Comparison of ENCODE assay signal across 7 mouse cellular contexts in the genomic region with DNA sequence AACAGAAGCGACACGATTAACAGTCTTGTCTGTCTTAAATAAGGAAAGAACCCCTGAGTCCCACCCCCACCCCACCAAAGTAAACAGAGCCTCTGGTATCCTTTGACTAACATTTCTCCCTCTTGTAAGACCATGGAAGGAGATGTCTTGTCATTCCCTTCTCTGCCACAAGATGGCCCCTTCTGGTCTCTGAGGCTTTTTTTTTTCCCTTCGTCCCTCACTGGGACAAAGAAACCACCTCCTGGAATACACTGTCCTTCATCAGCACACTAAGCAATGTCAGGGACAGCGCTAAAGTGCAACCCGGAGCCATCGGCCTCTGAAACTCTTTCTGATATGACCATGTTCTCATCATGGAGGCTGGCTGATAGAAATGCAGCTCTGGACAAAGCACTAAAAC.
DNase-seq lines count a peak whose midpoint lies in the region; ATAC-seq and TF ChIP-seq lines count a peak whose summit lies in the region.

No protein-coding gene starts in this region.

- no peak overlapping the region for H3K4me3 ChIP-seq in forebrain, embryonic 11.5 days (ENCODE audit: low read depth, low read length)
- no peak overlapping the region for H3K4me3 ChIP-seq in hindbrain, embryonic 15.5 days
- no peak overlapping the region for H3K4me3 ChIP-seq in liver, embryonic 14.5 days (ENCODE audit: insufficient read depth in 1 of 2, low read depth in 2 of 2, low read length in 2 of 2)
- H3K4me3 ChIP-seq in neural tube, embryonic 15.5 days (replicated peaks): no peak overlapping the region

- no peak overlapping the region; the same call in 1 of the 2 replicates for H3K27ac ChIP-seq in forebrain, embryonic 11.5 days (ENCODE audit: low read depth, low read length)
- H3K27ac ChIP-seq in hindbrain, embryonic 15.5 days (replicated peaks): peak overlapping the region; percentile 60
- no peak overlapping the region for H3K27ac ChIP-seq in liver, embryonic 14.5 days
- H3K27ac ChIP-seq in neural tube, embryonic 15.5 days (replicated peaks): peak overlapping the region; percentile 19; the same call in 1 of the 2 replicates

- TF ChIP-seq CTCF in brain, embryonic 14.5 days (IDR thresholded peaks at IDR 0.05; ENCODE audit: borderline replicate concordance, extremely low read depth, insufficient read depth, insufficient read length): peak; percentile 73; the same call in 1 of the 2 replicates
- peak; percentile 74 for TF ChIP-seq CTCF in liver, embryonic 14.5 days (IDR thresholded peaks at IDR 0.05; ENCODE audit: low read depth)

- no peaks in the 10 kb centered on the region for H3K9me3 ChIP-seq in forebrain, embryonic 11.5 days (ENCODE audit: control insufficient read depth, low read length)
- H3K9me3 ChIP-seq in hindbrain, embryonic 15.5 days: no peaks in the 10 kb centered on the region
- H3K9me3 ChIP-seq in liver, embryonic 14.5 days (ENCODE audit: control insufficient read depth, low read length): no peaks in the 10 kb centered on the region
- no peaks in the 10 kb centered on the region for H3K9me3 ChIP-seq in neural tube, embryonic 15.5 days (replicated peaks)

- TF ChIP-seq EP300 in liver, embryonic 14.5 days (IDR thresholded peaks at IDR 0.05; ENCODE audit: low read depth): no peak

- no peaks in the 10 kb centered on the region for H3K36me3 ChIP-seq in forebrain, embryonic 11.5 days (ENCODE audit: control insufficient read depth, insufficient read depth, low read length)
- H3K36me3 ChIP-seq in hindbrain, embryonic 15.5 days: peaks cover 42% of the 10 kb centered on the region
- no peaks in the 10 kb centered on the region; the same call in 1 of the 2 replicates for H3K36me3 ChIP-seq in liver, embryonic 14.5 days (replicated peaks; ENCODE audit: control insufficient read depth, insufficient read depth, low read depth)
- H3K36me3 ChIP-seq in neural tube, embryonic 15.5 days: peaks cover 57% of the 10 kb centered on the region

- WGBS in forebrain, embryonic 11.5 days: 55% methylated on average over 6 of the region's 6 CpGs
- WGBS in hindbrain, embryonic 15.5 days: 40% methylated on average over 6 of the region's 6 CpGs
- WGBS in liver, embryonic 14.5 days (ENCODE audit: insufficient replicate concordance): 41% methylated on average over 6 of the region's 6 CpGs
- 51% methylated on average over 6 of the region's 6 CpGs for WGBS in neural tube, embryonic 15.5 days

- H3K4me1 ChIP-seq in forebrain, embryonic 11.5 days (replicated peaks; ENCODE audit: control insufficient read depth, insufficient read depth, low read length): peaks cover 3% of the 10 kb centered on the region; the same call in 1 of the 2 replicates
- H3K4me1 ChIP-seq in hindbrain, embryonic 15.5 days (replicated peaks): peaks cover 55% of the 10 kb centered on the region
- H3K4me1 ChIP-seq in liver, embryonic 14.5 days (replicated peaks; ENCODE audit: control insufficient read depth in 2 of 2, insufficient read depth in 2 of 2, low read length in 1 of 2): no peaks in the 10 kb centered on the region
- H3K4me1 ChIP-seq in neural tube, embryonic 15.5 days: peaks cover 33% of the 10 kb centered on the region

- no peak overlapping the region for H3K4me2 ChIP-seq in forebrain, embryonic 11.5 days (ENCODE audit: low read depth, low read length, severe bottlenecking)
- no peak overlapping the region for H3K4me2 ChIP-seq in hindbrain, embryonic 15.5 days
- no peak overlapping the region for H3K4me2 ChIP-seq in liver, embryonic 14.5 days (ENCODE audit: low read depth)
- H3K4me2 ChIP-seq in neural tube, embryonic 15.5 days: no peak overlapping the region

- TF ChIP-seq POLR2A in brain, embryonic 14.5 days (IDR thresholded peaks at IDR 0.05; ENCODE audit: borderline replicate concordance, extremely low read depth, insufficient read depth, insufficient read length, poor library complexity, severe bottlenecking): no peak

- H3K27me3 ChIP-seq in forebrain, embryonic 11.5 days (ENCODE audit: control insufficient read depth, insufficient read depth, low read length): no peaks in the 10 kb centered on the region
- H3K27me3 ChIP-seq in hindbrain, embryonic 15.5 days: no peaks in the 10 kb centered on the region
- H3K27me3 ChIP-seq in liver, embryonic 14.5 days (ENCODE audit: control insufficient read depth, insufficient read depth, low read length): no peaks in the 10 kb centered on the region
- H3K27me3 ChIP-seq in neural tube, embryonic 15.5 days (replicated peaks): no peaks in the 10 kb centered on the region

- H3K9ac ChIP-seq in forebrain, embryonic 11.5 days (ENCODE audit: low read length): no peak overlapping the region
- H3K9ac ChIP-seq in hindbrain, embryonic 15.5 days: no peak overlapping the region
- H3K9ac ChIP-seq in liver, embryonic 14.5 days (replicated peaks): no peak overlapping the region
- H3K9ac ChIP-seq in neural tube, embryonic 15.5 days (replicated peaks): no peak overlapping the region

- DNase-seq in urinary bladder, postnatal 25 days (ENCODE audit: low spot score): peak; percentile 32
- DNase-seq in urinary bladder, adult 2 months (ENCODE audit: low spot score): no peak
- DNase-seq in brain, embryonic 14.5 days (ENCODE audit: low read depth): peak; percentile 93
- peak; percentile 70 for DNase-seq in forebrain, embryonic 11.5 days (ENCODE audit: low spot score)
- peak in 2 of 3 experiments; percentile 41 to 49 for DNase-seq in liver, embryonic 14.5 days (ENCODE audit: low read depth in 3 of 3, low spot score in 3 of 3)

- no peak for ATAC-seq in forebrain, embryonic 11.5 days (replicated peaks; ENCODE audit: low FRiP score)
- no peak for ATAC-seq in hindbrain, embryonic 15.5 days (ENCODE audit: low FRiP score, low read depth)
- ATAC-seq in liver, embryonic 14.5 days (ENCODE audit: insufficient read depth): no peak
- no peak for ATAC-seq in neural tube, embryonic 15.5 days (ENCODE audit: low FRiP score)

Comparison
In these comparisons a context has a peak if more than half of its experiments do, and no peak if none do; other contexts are left out.
1. H3K27ac ChIP-seq: peak in hindbrain, embryonic 15.5 days (single experiment) and neural tube, embryonic 15.5 days (single experiment); none in forebrain, embryonic 11.5 days (single experiment) and liver, embryonic 14.5 days (single experiment).